Mouse (Mus musculus) adrenal gland, postnatal 25 days (tissue): ENCODE measurements around the gene Eps15. TPM values are rescaled to one million over a fixed set of nuclear protein-coding genes. Genes with fewer than 3 reads are reported as not detected.

ENCODE experiments used
- DNase-seq: peaks from one replicate; pipeline ENCODE4 v3.0.0; 2021; ENCODE audit warnings: mixed read lengths
- long read RNA-seq: library from polyadenylated mRNA; stranded (forward); transcript quantifications from one replicate; pipeline ENCODE4 v2.0.0, GENCODE M21; 2021
- total RNA-seq: library from RNA; stranded (reverse); gene quantifications from 2 replicates; pipeline ENCODE4 v1.2.3, GENCODE M21; 2021

Eps15 gene
- total RNA-seq = 74.9 and 79.7 TPM in 2 replicates
- long read RNA-seq, full-length matches to known transcripts = 15 of 30 reads
- long read RNA-seq, partial matches to known transcripts = 5 of 30 reads
- long read RNA-seq, other reads (novel, unspliced or antisense) = 10 of 30 reads

GRCm38 (mm10) chr4:109279689-109280458 lies at the start of gene Eps15:
Gene Eps15 (plus strand): TSS chr4:109280268.
- peak; percentile 94 for DNase-seq

DNA sequence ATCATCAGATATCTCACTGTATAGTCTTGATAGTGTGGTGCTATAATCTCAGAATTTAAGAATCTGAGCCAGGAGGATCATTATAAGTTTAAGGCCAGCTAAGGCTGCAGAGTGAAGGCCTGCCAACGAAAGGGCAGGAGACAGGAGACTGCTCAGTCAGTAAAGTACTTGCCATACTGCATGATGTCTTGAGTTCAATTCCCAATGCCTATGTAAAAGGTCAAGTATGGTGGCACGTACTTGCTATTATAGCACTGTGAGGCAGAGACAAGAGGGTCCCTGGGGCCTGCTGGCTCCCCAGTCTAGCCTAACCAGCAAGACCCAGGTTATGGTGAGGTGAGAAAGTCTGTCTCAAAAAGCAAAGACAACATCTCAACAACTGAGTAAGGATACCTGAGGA lies 45.9 kb upstream of the Eps15 start, which contains the start of gene Calr4:
TSS of gene Calr4 (plus strand) at position 301 of the 400 bp plus-strand sequence.
- DNase-seq = no peak

DNA sequence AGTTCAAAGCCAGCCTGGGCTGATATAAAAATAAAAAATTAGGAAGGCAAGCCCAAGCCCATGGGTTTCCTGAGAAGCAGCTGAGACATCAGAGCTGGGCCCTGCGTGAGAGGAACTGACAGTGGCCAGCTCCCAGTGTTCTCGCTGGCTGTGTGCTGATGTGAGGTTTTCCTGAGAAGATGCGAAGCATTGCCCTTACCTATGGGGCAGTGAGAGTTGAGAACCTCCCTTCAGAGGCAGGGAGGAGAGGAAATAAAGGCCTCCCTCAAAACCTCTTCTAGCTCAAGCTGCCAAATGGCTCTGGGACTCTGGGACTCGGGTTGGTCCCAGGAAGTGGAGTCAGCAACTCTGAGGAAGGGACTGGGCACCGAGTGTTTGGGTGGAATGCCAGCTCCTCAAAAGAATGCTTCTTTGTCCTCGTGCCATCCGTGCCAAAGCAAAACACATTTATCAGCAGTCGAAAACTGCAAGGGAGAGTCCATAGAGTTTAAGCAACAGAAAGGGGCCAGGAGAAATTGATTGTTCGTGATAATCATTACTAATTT lies 45.2 kb upstream of the Eps15 start:
- DNase-seq = no peak

GRCm38 (mm10) chr4:109236186-109236879 lies 43.7 kb upstream of the Eps15 start:
- no peak for DNase-seq

- peak; percentile 55 for DNase-seq
Measured at GRCm38 (mm10) chr4:109238428-109239268, 41.4 kb upstream of the Eps15 start.

- DNase-seq = no peak
Measured at GRCm38 (mm10) chr4:109241221-109241620, 38.8 kb upstream of the Eps15 start.

GRCm38 (mm10) chr4:109241934-109242333 lies 38.1 kb upstream of the Eps15 start:
- DNase-seq = no peak

DNA sequence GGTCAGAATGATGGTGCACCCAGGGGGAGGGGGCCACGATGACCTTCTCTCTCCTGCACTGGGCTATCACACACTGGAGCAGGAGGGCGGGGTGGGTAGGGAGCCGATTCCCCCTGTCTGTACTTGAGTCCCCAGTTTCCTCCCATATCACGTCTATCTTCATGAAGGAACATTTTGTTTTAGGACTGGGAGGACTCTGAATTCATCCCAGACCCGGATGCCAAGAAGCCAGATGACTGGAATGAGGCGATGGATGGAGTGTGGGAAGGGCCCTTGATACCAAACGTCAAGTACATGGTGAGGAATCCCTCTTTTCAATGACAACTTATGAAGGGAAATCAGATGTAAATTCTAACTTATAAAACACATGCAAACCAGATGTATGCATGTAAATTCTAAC lies 35.6 kb upstream of the Eps15 start:
- no peak for DNase-seq

GRCm38 (mm10) chr4:109245016-109245620 lies 35.0 kb upstream of the Eps15 start:
- no peak for DNase-seq

- peak; percentile 28 for DNase-seq
Measured at GRCm38 (mm10) chr4:109251605-109252004, 28.5 kb upstream of the Eps15 start.

DNA sequence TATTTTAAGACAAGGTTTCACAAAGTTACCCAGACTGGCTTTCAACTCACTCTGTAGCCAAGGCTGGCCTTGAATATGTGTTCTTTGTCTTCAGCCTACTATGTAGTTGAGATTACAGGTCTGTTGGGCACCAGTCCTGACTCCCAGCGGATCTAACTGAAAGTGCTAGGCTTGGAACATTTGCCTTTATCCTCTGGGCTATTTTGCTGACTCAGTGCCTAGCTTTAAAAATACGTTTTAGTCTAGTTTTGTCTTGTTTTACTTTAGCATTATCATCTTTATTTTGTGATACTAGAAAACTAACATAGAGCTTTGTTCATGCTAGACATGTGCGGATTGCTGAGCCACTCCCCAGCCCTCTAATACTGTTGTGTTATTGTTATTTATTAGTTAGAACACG lies 27.9 kb upstream of the Eps15 start:
- no peak for DNase-seq

- DNase-seq = no peak
Measured at GRCm38 (mm10) chr4:109253664-109254151, 26.4 kb upstream of the Eps15 start.

GRCm38 (mm10) chr4:109254511-109254910 lies 25.6 kb upstream of the Eps15 start:
- DNase-seq = no peak

GRCm38 (mm10) chr4:109255321-109255720 lies 24.7 kb upstream of the Eps15 start:
- no peak for DNase-seq

DNA sequence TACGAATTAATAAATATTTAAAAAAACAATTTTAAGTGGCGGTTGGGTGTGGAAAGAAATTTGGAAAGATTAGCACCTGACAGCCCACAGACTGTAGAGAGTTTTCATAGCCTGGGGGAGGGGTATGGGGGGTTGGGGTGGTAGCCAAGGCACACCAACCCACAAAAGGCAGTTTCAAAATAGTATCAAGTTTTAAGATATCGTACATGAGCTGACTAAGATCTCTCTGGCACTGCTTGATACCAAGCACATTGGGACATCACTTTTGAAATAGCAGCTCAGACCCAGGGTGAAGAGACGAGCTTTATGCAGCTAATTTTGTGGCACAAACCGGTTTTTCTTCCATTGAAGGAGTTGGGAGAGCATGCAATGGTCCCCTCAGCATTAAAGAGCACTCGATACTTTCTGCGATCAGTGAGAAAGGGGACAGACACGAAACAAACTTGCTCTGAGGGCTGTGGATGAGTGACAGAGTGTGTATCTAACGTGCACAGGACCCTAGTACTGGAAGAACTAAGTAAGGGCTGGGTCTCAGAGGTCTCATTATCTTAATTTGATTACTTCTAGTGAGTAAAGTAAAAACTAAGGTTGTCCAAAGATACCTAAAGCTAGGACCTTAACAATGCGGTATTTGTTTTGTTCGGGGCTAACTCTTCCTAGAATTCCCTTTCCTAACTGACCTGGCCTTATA lies 24.2 kb upstream of the Eps15 start:
- no peak for DNase-seq

DNA sequence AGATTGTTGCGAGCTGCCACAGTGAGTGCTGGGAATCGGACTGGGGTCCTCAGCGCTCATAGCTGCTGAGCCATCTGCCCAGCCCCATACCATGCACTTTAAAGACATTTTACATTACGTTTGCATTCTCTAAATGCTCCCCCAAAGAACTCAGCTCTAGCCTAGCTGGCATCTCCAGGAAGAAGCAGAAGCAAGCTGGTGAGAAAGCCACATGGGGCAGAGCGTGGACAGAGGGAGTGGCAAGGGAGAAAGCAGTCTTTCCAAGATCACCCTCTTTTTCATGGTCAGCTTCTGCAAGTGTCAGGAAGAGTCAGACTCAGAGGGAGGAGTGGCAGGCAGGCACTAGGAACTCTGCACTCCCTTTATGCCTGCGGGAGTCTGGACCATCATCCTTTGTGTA lies 23.3 kb upstream of the Eps15 start:
- DNase-seq = no peak

DNA sequence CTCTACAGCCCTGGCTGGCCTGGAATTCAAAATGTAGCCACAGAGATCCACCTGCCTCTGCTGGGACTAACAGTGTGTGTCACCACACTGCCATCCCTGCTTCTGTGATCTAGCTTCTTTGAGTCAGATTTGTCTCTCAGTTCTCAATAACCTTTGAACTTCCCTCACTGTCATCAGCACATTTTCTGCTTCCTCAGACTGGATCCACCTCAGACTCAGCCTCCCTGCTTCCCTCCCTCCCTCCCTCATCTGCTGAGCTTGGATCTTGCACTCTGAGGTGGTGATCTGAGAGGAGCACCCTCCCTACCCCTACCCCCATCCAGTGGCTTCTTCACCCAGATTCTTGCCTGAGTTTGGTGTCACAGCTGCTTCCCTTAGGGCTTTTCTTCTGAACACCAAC lies 22.4 kb upstream of the Eps15 start:
- DNase-seq = no peak

DNA sequence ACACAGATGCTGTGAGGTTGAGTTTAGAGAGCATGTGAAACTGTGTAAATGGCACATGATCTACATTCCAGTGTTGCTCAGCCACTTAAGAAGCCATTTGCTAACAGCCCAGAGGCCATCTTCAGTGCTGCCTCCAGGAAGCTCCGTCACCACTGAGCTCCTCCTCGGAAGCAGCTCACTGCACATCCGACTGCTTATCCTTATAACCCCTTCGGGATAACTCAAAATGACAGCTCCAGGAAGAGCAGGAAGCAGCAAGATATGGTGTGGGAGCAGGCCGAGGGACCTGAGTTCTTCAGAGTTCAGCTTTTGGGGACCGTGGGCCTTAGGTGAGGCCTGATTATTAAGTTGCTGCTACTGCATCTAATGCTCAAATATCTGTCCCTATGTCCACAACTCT lies 18.0 kb upstream of the Eps15 start:
- no peak for DNase-seq

GRCm38 (mm10) chr4:109266056-109266455 lies 14.0 kb upstream of the Eps15 start:
- peak; percentile 36 for DNase-seq

DNA sequence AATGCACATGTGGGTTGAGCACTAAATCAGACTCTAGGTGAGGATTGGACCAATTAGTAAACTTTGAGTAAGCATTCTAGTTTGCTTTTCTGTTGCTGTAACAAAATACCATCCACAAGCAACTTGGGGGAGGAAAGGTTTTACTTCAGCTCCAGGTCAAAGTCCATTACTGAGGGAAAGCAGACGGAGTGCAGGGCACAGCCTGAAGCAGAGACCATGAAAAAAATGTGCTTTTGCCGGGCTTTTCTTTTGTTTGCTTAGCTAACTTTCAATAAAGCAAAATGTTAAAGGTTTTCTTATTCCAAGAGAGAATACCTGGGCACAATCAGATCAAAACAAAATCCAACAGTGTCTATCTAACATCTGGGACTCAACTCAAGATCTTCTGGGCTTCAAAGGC lies 13.3 kb upstream of the Eps15 start:
- DNase-seq = no peak

GRCm38 (mm10) chr4:109267452-109267851 lies 12.6 kb upstream of the Eps15 start:
- DNase-seq = no peak
